Mouse (Mus musculus) bone marrow macrophage, adult 2 months (primary cell): ENCODE results near the gene Acvr1b. TPM values are rescaled to one million over a fixed set of nuclear protein-coding genes. Genes with fewer than 3 reads are reported as not detected.

Experiments used
- H3K27ac ChIP-seq: 2 replicates; pipeline ENCODE4 v1.5.1; 2012; ENCODE audit warnings: low read depth, low read length; ENCODE audit not compliant: insufficient read depth
- H3K4me1 ChIP-seq: 2 replicates; pipeline ENCODE4 v1.6.1; 2012; ENCODE audit warnings: low read length; ENCODE audit not compliant: control insufficient read depth, insufficient read depth
- H3K4me3 ChIP-seq: 2 replicates; pipeline ENCODE4 v1.5.1; 2012; ENCODE audit warnings: mild to moderate bottlenecking, low read length, moderate library complexity; ENCODE audit not compliant: insufficient read depth
- CTCF ChIP-seq: IDR thresholded peaks from 2 replicates; pipeline ENCODE4 v1.5.1; 2012; ENCODE audit warnings: low read depth, mild to moderate bottlenecking, low read length, moderate library complexity
- POLR2A ChIP-seq: IDR thresholded peaks from 2 replicates; pipeline ENCODE4 v1.6.1; 2012; ENCODE audit warnings: mild to moderate bottlenecking, low read depth, low read length, borderline replicate concordance
- polyA plus RNA-seq: library from polyadenylated mRNA; stranded (reverse); fragments of >200 nt; gene quantifications from 2 replicates; pipeline ENCODE4 v1.2.4, GENCODE M21; 2012; ENCODE audit not compliant: missing spikeins, insufficient read depth, insufficient read length

Acvr1b gene
- polyA plus RNA-seq, 1 experiment: 22.3 TPM

DNA sequence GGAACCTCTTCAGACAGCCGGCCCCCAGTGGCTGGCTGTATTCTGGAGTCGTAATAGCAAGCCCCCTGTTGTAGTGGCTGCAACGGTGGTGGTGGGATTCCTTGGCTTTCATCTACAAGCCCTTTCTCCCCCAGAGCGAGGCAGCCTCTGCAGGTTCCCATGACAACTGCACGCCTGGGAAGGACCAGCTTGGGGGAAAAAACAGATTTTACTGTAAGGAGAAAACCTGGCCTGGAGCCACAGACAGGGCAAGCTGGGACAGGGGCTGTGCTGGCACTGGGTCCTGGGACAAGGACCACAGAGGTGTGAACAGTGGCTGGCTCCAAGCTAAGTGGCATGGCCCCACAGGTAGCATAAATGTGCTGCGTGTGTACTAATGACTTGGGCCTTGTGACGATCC is 13.3 kb upstream of the Acvr1b start:
- no peak for TF ChIP-seq POLR2A
- no peak overlapping the region for H3K27ac ChIP-seq
- peaks cover 15% of the 10 kb centered on the region for H3K4me1 ChIP-seq
- H3K4me3 ChIP-seq: no peak overlapping the region

DNA sequence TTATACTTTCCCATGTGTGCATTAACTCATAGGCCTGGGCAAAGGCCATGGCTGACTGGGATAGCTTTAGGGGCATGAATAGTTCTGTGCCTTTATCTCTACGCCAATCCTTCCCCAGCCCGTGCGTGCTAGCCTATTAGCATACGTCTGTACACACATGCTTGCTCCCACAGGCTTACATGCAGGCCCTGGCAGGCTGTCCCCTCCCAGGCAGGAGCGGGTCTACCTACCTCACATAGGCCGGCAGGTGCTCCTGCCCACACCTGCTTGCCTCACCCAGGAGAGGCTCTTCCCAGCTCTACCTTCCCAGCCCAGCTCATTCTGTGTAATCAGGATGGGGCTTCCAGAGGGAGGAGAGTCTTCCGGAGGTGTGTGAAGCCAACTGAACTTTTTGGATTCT is 12.3 kb upstream of the Acvr1b start:
- TF ChIP-seq POLR2A: no peak
- TF ChIP-seq CTCF: no peak
- Histone ChIP-seq H3K27ac (no peak overlapping the region), H3K4me3 (no peak overlapping the region), H3K4me1 (peaks cover 17% of the 10 kb centered on the region)

DNA sequence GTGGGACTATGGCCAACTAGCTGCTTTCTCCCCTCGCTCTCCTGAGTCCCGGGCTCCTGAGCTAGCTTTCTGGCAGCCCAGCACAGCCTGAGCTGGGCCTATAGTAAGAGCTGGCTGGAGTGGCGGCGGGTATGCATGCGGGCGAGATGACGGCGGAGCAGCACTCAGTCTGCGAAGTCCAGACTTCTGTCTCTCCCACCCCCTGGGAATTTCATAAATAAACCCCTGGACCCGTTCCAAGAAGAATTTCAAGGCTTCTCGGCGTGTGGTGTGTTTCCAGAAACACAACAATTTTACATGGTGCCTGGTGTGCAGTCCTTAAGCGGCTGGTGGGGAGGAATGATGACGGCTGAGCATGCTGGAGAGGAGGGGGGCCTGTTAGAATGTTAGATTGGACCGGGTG is 10.8 kb upstream of the Acvr1b start:
- Histone ChIP-seq H3K4me3 (no peak overlapping the region), H3K4me1 (peaks cover 17% of the 10 kb centered on the region), H3K27ac (no peak overlapping the region)
- TF ChIP-seq POLR2A (no peak), CTCF (no peak)

DNA sequence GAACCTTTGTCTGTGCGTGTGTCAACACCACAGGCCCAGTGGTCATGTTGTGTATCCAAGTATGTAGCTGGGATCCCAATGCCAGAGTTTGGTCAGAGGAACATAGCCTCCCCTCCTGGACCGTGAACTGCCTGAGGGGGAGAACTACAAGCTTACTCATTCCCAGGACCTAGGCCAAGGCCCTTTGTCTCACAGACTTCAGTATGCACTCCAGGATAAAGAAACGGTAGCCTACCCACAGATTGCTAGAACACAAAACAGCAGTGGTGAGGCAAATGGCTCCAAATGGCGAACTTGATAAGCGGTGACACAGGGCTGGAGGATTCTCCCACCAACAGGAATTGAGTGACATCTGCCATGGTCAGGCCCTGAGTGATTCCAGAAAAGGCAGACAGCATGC is 10.0 kb upstream of the Acvr1b start:
- Histone ChIP-seq H3K4me1 (peaks cover 17% of the 10 kb centered on the region), H3K4me3 (no peak overlapping the region), H3K27ac (no peak overlapping the region)
- no peak for TF ChIP-seq CTCF
- TF ChIP-seq POLR2A: no peak

DNA sequence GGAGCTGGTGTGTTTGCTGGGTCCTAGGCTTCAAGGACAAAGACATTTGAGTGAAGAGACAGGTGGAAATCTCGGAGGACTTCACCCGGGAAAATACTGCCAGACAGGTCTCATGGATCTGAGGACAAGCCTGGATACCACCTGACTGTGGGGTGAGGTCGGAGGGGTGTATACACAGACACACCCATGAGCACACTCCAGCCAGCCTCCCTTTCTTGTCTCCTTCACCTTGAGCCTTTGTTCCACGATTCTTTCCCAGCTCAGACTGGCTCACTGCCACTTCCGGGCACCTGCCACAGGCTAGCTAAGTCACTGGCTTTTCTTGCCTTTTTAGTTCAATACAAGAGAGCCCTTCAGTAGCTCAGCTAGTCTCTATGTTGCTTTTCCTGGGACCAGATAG is 9.6 kb upstream of the Acvr1b start:
- TF ChIP-seq CTCF (no peak), POLR2A (no peak)

DNA sequence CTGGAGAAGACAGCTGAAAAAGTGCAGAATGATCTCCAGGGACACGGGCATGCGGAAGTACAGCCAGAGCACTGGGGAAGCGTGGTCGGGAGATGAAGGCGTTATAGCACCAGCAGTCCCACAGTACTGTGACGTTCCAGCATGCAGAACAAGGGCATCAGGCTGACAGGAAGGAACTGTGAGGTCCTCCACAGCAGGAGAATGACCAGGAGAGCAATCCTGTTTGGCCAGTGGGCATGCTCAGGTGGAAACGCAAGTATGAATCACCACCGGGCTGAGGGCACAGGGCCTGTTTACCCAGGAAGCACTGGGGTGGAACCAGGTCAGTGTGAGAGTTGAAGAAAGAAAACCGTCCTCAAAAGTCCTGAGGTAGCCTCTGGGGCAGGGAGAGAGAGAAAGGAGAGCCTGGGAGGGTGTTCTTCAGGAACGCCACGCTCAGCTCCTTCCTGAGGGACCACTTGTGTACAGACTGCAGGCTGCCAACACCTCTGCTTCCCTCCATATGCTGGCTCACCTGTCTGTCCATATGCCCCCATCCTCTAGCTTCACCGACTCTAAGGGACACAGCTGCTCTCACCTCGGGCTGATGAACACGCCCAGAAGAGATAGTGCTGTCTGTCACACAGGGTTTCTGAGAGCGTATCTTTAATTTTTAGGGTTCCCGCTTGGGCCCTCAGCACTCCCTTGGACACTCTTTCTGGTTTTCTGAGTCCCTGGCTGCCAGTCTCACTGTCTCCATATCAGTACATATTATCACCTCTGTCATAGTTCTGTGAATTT is 8.0 kb upstream of the Acvr1b start:
- Histone ChIP-seq H3K27ac (no peak overlapping the region), H3K4me3 (no peak overlapping the region), H3K4me1 (peaks cover 5% of the 10 kb centered on the region; the same call in 1 of the 2 replicates)
- TF ChIP-seq POLR2A: no peak
- no peak for TF ChIP-seq CTCF

More for the DNA sequence above, 9.6 kb upstream of the Acvr1b start:
- Histone ChIP-seq H3K4me3 (no peak overlapping the region), H3K4me1 (peaks cover 16% of the 10 kb centered on the region), H3K27ac (no peak overlapping the region)

DNA sequence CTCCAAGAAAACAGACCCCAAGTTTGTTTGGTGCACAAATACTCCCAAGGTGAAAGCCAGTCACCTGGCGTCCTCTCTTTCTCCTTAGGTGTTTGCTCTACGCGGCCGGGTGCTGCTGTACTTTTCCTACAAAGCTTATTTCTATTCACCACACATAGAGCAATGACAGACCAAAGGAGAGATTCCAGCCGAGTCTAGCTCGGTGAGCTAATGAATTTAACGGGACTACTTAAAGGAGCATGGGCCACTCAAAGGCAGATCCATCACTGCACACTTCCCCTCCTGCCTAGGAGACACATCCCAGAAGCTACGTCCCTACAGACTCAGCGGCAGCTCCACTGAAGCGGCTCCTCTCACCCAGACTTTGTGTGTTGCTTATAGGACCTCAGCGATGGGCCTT is 6.3 kb upstream of the Acvr1b start:
- H3K4me3 ChIP-seq: no peak overlapping the region
- TF ChIP-seq CTCF (no peak), POLR2A (no peak)
- peaks cover 4% of the 10 kb centered on the region; the same call in 1 of the 2 replicates for H3K4me1 ChIP-seq
- no peak overlapping the region for H3K27ac ChIP-seq

DNA sequence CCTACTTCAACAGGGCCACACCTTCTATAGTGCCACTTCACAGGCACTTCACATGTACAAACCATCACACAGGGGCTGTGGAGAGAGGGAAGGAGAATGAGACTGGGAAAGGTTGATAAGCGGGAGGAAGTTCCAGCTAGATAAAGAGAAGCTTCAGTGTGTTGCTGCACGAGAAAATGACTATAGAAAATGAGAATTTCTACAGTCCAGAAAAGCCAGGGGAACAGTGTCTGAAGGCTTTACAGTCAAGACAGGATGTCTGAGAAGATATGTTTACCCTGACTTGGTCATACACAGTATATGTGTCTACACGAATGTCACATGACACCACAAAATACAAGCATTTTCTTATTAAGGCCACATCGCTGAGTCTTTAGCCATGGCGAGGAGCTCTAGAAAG is 4.0 kb upstream of the Acvr1b start:
- H3K27ac ChIP-seq: no peak overlapping the region
- no peak overlapping the region for H3K4me3 ChIP-seq
- TF ChIP-seq CTCF (no peak), POLR2A (no peak)
- peaks cover 4% of the 10 kb centered on the region for H3K4me1 ChIP-seq

DNA sequence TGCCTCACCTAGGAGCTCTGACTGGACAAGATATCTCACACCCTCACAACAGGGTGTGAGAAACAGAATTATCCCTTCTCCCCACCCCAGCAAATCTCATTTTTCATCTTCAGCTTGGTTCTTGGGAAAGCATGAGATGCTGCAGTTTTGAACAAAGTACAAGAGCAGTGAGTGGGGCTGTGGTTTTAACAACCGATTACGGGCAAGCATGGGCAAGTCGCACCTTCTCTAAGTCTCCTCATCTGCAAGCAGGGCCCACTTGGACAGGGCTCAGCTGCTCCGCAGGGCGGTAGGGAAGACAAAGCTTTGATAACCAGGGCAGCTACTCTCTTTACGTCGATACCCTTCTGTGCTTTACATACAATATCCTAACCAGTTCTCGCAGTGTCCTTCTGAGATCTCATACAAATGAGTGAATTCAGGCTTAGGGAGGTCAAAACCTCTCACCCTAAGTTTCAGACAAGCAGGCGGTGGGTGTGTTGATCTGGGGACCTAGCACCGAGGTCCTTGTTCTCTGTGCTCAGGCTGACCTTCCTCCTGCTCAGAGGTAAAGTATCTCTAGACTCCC is 3.4 kb upstream of the Acvr1b start:
- Histone ChIP-seq H3K4me3 (no peak overlapping the region), H3K27ac (no peak overlapping the region), H3K4me1 (peaks cover 7% of the 10 kb centered on the region)
- TF ChIP-seq CTCF: no peak
- no peak for TF ChIP-seq POLR2A

DNA sequence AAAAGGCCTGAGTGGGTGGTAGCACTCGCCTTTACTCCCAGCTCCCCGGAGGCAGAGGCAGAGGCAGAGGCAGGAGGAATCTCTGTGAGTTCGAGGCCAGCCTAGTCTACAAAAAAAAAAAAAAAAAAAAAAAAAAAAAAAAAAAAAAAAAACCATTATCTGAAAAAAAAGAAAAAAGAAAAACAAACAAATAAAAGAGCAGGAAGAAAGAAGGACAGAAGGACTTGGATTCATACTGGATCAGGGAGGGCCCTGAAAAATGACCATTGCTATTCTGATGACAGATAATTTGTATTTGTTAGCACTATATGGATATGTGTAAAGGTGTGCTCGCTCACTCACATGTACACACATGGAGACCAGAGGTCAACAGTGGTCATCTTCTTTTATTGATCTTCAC is 2.6 kb upstream of the Acvr1b start:
- no peak overlapping the region for H3K27ac ChIP-seq
- no peak overlapping the region for H3K4me3 ChIP-seq
- peaks cover 13% of the 10 kb centered on the region for H3K4me1 ChIP-seq
- TF ChIP-seq CTCF (no peak), POLR2A (no peak)
